Mouse (Mus musculus) CH12.LX (cell line): Measurements from ENCODE around the gene Pex1. TPM values are rescaled to one million over a fixed set of nuclear protein-coding genes. Genes with fewer than 3 reads are reported as not detected.

Experiments used
- DNase-seq: peaks from one replicate; pipeline ENCODE4 v3.0.0-alpha.2; 2013; ENCODE audit errors: extremely low read depth
- H3K27ac ChIP-seq: 2 replicates; pipeline ENCODE4 v1.5.1; 2012; ENCODE audit warnings: low read depth, mild to moderate bottlenecking, control low read depth, moderate library complexity; ENCODE audit not compliant: insufficient read depth
- H3K27me3 ChIP-seq: replicated peaks from 2 replicates; pipeline ENCODE3; 2012; ENCODE audit warnings: inconsistent platforms
- H3K36me3 ChIP-seq, 2 experiments: replicated peaks in 1 of 2; 2 replicates each; pipeline versions ENCODE3 to v1.6.1; 2012; ENCODE audit warnings: inconsistent platforms in 1 of 2, low read length in 1 of 2, mild to moderate bottlenecking in 1 of 2, mixed read lengths in 1 of 2, moderate library complexity in 1 of 2; ENCODE audit not compliant: control insufficient read depth in 1 of 2, insufficient read depth in 1 of 2
- H3K4me1 ChIP-seq, 2 experiments: 2 replicates each; pipeline ENCODE4 v1.6.1; 2012; ENCODE audit warnings: inconsistent platforms in 1 of 2, moderate library complexity in 1 of 2; ENCODE audit not compliant: insufficient read depth in 2 of 2, control insufficient read depth in 1 of 2
- H3K4me2 ChIP-seq: 2 replicates; pipeline ENCODE4 v1.6.1; 2012; ENCODE audit warnings: low read depth, mild to moderate bottlenecking, control low read depth; ENCODE audit not compliant: poor library complexity, insufficient read depth, severe bottlenecking
- H3K4me3 ChIP-seq, 3 experiments: fragments of 150-350 bp in 1 of 3; sonication (generic) in 1 of 3; replicated peaks in 1 of 3; 2 replicates each; pipeline versions ENCODE3 to v1.5.1; 2011 to 2012; ENCODE audit warnings: low read depth in 2 of 3, low read length in 2 of 3, mild to moderate bottlenecking in 2 of 3, moderate library complexity in 2 of 3, control low read depth in 1 of 3, improper control_type of control experiment in 1 of 3, inconsistent platforms in 1 of 3, mixed read lengths in 1 of 3; ENCODE audit not compliant: poor library complexity in 1 of 3
- H3K79me2 ChIP-seq: replicated peaks from 2 replicates; pipeline ENCODE4 v1.6.1; 2012; ENCODE audit warnings: mild to moderate bottlenecking, moderate library complexity; ENCODE audit not compliant: control insufficient read depth, poor library complexity, insufficient read depth, severe bottlenecking; ENCODE audit errors: extremely low read depth
- H3K9ac ChIP-seq: 2 replicates; pipeline ENCODE4 v1.6.1; 2012; ENCODE audit warnings: low read depth, mild to moderate bottlenecking, control low read depth, moderate library complexity; ENCODE audit not compliant: insufficient read depth
- H3K9me3 ChIP-seq: replicated peaks from 2 replicates; pipeline ENCODE3; 2012; ENCODE audit warnings: low read length, inconsistent platforms, mixed read lengths
- BHLHE40 ChIP-seq: IDR thresholded peaks from 2 replicates; pipeline ENCODE4 v1.6.1; 2011; ENCODE audit warnings: mild to moderate bottlenecking, low read depth, low read length, improper control_type of control experiment
- CHD1 ChIP-seq: IDR thresholded peaks from 2 replicates; pipeline ENCODE4 v1.6.1; 2012; ENCODE audit warnings: low read depth, low read length, improper control_type of control experiment, inconsistent platforms
- CHD2 ChIP-seq: IDR thresholded peaks from 2 replicates; pipeline ENCODE4 v1.6.1; 2011; ENCODE audit warnings: low read length, improper control_type of control experiment
- CTCF ChIP-seq, 2 experiments: IDR thresholded peaks in 1 of 2; conservative IDR thresholded peaks in 1 of 2; 2 replicates each; pipeline ENCODE4 v1.5.1; 2011 to 2012; ENCODE audit warnings: low read depth in 2 of 2, low read length in 2 of 2, improper control_type of control experiment in 1 of 2, inconsistent platforms in 1 of 2, mild to moderate bottlenecking in 1 of 2, moderate library complexity in 1 of 2
- E2F4 ChIP-seq: IDR thresholded peaks from 2 replicates; pipeline ENCODE4 v1.6.1; 2011; ENCODE audit warnings: low read depth, low read length, improper control_type of control experiment; ENCODE audit not compliant: insufficient replicate concordance
- ELF1 ChIP-seq: IDR thresholded peaks from 2 replicates; pipeline ENCODE4 v1.6.1; 2014; ENCODE audit warnings: low read depth, mild to moderate bottlenecking, inconsistent platforms, low read length, improper control_type of control experiment
- EP300 ChIP-seq: IDR thresholded peaks from 2 replicates; pipeline ENCODE4 v1.6.1; 2011; ENCODE audit warnings: low read length, improper control_type of control experiment
- ETS1 ChIP-seq: conservative IDR thresholded peaks from 2 replicates; pipeline ENCODE4 v1.6.1; 2012; ENCODE audit warnings: low read depth, mild to moderate bottlenecking, inconsistent platforms, low read length, improper control_type of control experiment, moderate library complexity
- GABPA ChIP-seq: IDR thresholded peaks from 2 replicates; pipeline ENCODE4 v1.6.1; 2012; ENCODE audit warnings: low read depth, low read length, improper control_type of control experiment, inconsistent platforms; ENCODE audit not compliant: insufficient replicate concordance
- HCFC1 ChIP-seq: IDR thresholded peaks from 2 replicates; pipeline ENCODE4 v1.6.1; 2012; ENCODE audit warnings: low read depth, mild to moderate bottlenecking, inconsistent platforms, low read length, improper control_type of control experiment
- IRF4 ChIP-seq: IDR thresholded peaks from 2 replicates; pipeline ENCODE4 v1.6.1; 2014; ENCODE audit warnings: low read depth, mild to moderate bottlenecking, inconsistent platforms, low read length, improper control_type of control experiment
- JUN ChIP-seq: IDR thresholded peaks from 2 replicates; pipeline ENCODE4 v1.6.1; 2011; ENCODE audit warnings: low read depth, mild to moderate bottlenecking, low read length, improper control_type of control experiment, moderate library complexity; ENCODE audit not compliant: insufficient read depth
- JUND ChIP-seq: conservative IDR thresholded peaks from 2 replicates; pipeline ENCODE4 v1.6.1; 2011; ENCODE audit warnings: low read depth, low read length, improper control_type of control experiment
- KAT2A ChIP-seq: IDR thresholded peaks from 2 replicates; pipeline ENCODE4 v1.6.1; 2012; ENCODE audit warnings: low read length, improper control_type of control experiment, inconsistent platforms; ENCODE audit not compliant: insufficient replicate concordance
- MAFK ChIP-seq: IDR thresholded peaks from 2 replicates; pipeline ENCODE4 v1.6.1; 2011; ENCODE audit warnings: low read length, improper control_type of control experiment; ENCODE audit not compliant: insufficient replicate concordance
- MAX ChIP-seq: IDR thresholded peaks from 2 replicates; pipeline ENCODE4 v1.6.1; 2011; ENCODE audit warnings: low read length, improper control_type of control experiment
- MAZ ChIP-seq: IDR thresholded peaks from 2 replicates; pipeline ENCODE4 v1.6.1; 2012; ENCODE audit warnings: low read depth, mild to moderate bottlenecking, inconsistent platforms, low read length, improper control_type of control experiment, moderate library complexity
- MEF2A ChIP-seq: IDR thresholded peaks from 2 replicates; pipeline ENCODE4 v1.6.1; 2014; ENCODE audit warnings: low read depth, mild to moderate bottlenecking, inconsistent platforms, low read length, improper control_type of control experiment, borderline replicate concordance
- MXI1 ChIP-seq: IDR thresholded peaks from 2 replicates; pipeline ENCODE4 v1.6.1; 2011; ENCODE audit warnings: mild to moderate bottlenecking, low read depth, low read length, improper control_type of control experiment
- MYC ChIP-seq: IDR thresholded peaks from 2 replicates; pipeline ENCODE4 v1.6.1; 2011; ENCODE audit warnings: low read depth, mild to moderate bottlenecking, improper control_type of control experiment, low read length
- NELFE ChIP-seq: IDR thresholded peaks from 2 replicates; pipeline ENCODE4 v1.6.1; 2011; ENCODE audit warnings: low read depth, low read length, improper control_type of control experiment
- NRF1 ChIP-seq: IDR thresholded peaks from 2 replicates; pipeline ENCODE4 v1.6.1; 2014; ENCODE audit warnings: low read depth, mild to moderate bottlenecking, inconsistent platforms, low read length, improper control_type of control experiment, moderate library complexity
- PAX5 ChIP-seq: IDR thresholded peaks from 2 replicates; pipeline ENCODE4 v1.6.1; 2012; ENCODE audit warnings: low read length, inconsistent platforms, mixed read lengths
- POLR2A ChIP-seq: IDR thresholded peaks from 2 replicates; pipeline ENCODE4 v1.6.1; 2011; ENCODE audit warnings: low read depth, mild to moderate bottlenecking, improper control_type of control experiment, low read length
- POLR2AphosphoS2 ChIP-seq: IDR thresholded peaks from 2 replicates; pipeline ENCODE4 v1.6.1; 2011; ENCODE audit warnings: low read depth, low read length, improper control_type of control experiment
- RAD21 ChIP-seq: IDR thresholded peaks from 2 replicates; pipeline ENCODE4 v1.6.1; 2011; ENCODE audit warnings: low read depth, mild to moderate bottlenecking, low read length, improper control_type of control experiment, moderate library complexity
- RCOR1 ChIP-seq: conservative IDR thresholded peaks from 2 replicates; pipeline ENCODE4 v1.6.1; 2012; ENCODE audit warnings: low read depth, mild to moderate bottlenecking, inconsistent platforms, low read length, improper control_type of control experiment
- SIN3A ChIP-seq: IDR thresholded peaks from 2 replicates; pipeline ENCODE4 v1.6.1; 2012; ENCODE audit warnings: low read length, improper control_type of control experiment, inconsistent platforms
- SMC3 ChIP-seq: IDR thresholded peaks from 2 replicates; pipeline ENCODE4 v1.6.1; 2011; ENCODE audit warnings: low read depth, low read length, improper control_type of control experiment
- TBP ChIP-seq: conservative IDR thresholded peaks from 2 replicates; pipeline ENCODE4 v1.6.1; 2011; ENCODE audit warnings: low read depth, low read length, improper control_type of control experiment
- TCF12 ChIP-seq: IDR thresholded peaks from 2 replicates; pipeline ENCODE4 v1.6.1; 2014; ENCODE audit warnings: low read depth, mild to moderate bottlenecking, inconsistent platforms, low read length, improper control_type of control experiment
- UBTF ChIP-seq: IDR thresholded peaks from 2 replicates; pipeline ENCODE4 v1.6.1; 2012; ENCODE audit warnings: low read depth, mild to moderate bottlenecking, inconsistent platforms, low read length, improper control_type of control experiment, moderate library complexity
- USF1 ChIP-seq: IDR thresholded peaks from 2 replicates; pipeline ENCODE4 v1.6.1; 2014; ENCODE audit warnings: low read depth, mild to moderate bottlenecking, inconsistent platforms, low read length, improper control_type of control experiment
- USF2 ChIP-seq: conservative IDR thresholded peaks from 2 replicates; pipeline ENCODE4 v1.6.1; 2011; ENCODE audit warnings: low read depth, low read length, improper control_type of control experiment
- ZC3H11A ChIP-seq: IDR thresholded peaks from 2 replicates; pipeline ENCODE4 v1.6.1; 2012; ENCODE audit warnings: low read depth, mild to moderate bottlenecking, inconsistent platforms, low read length, improper control_type of control experiment
- ZKSCAN1 ChIP-seq: IDR thresholded peaks from 2 replicates; pipeline ENCODE4 v1.6.1; 2012; ENCODE audit warnings: low read depth, inconsistent platforms, low read length, improper control_type of control experiment, borderline replicate concordance
- ZMIZ1 ChIP-seq: IDR thresholded peaks from 2 replicates; pipeline ENCODE4 v1.6.1; 2012; ENCODE audit warnings: low read depth, mild to moderate bottlenecking, inconsistent platforms, low read length, improper control_type of control experiment
- ZNF384 ChIP-seq: IDR thresholded peaks from 2 replicates; pipeline ENCODE4 v1.6.1; 2012; ENCODE audit warnings: low read depth, low read length, improper control_type of control experiment, inconsistent platforms
- dilution Hi-C: fragments of 300-500 bp; cut with MboI; formaldehyde crosslinking; loops from 2 replicates; pipeline ENCODE4 v1.14.3; 2020; ENCODE audit warnings: low sequenced_read_pairs; ENCODE audit not compliant: extremely low pct_unique_long_range_greater_than_20kb, extremely low pct_ligation_motif_present
- in situ Hi-C: fragments of 300-500 bp; cut with MboI; formaldehyde crosslinking; loops from 3 replicates; pipeline ENCODE4 v1.14.3; 2019; ENCODE audit warnings: low sequenced_read_pairs, low pct_ligation_motif_present, low pct_unique_long_range_greater_than_20kb, mixed read lengths
- polyA plus RNA-seq: library from polyadenylated mRNA; unstranded; fragments of >175 nt; gene quantifications from 2 replicates; pipeline ENCODE4 v1.2.1, GENCODE M21; 2012; ENCODE audit warnings: low read depth; ENCODE audit not compliant: insufficient read length
- total RNA-seq, 2 experiments: library from RNA; depleted of rRNA; stranded (reverse); fragments of 300-350 nt in 1 of 2; fragments of >200 nt in 1 of 2; gene quantifications; 2 replicates each; pipeline ENCODE4 v1.2.3; 2012 to 2014

Gene Pex1
- total RNA-seq (2012; rRNA removed) (5.8 and 8.4 TPM in 2 replicates), total RNA-seq (2014; rRNA removed) (10.3 and 11.2 TPM in 2 replicates), polyA plus RNA-seq (10.5 and 14.4 TPM in 2 replicates)

DNA sequence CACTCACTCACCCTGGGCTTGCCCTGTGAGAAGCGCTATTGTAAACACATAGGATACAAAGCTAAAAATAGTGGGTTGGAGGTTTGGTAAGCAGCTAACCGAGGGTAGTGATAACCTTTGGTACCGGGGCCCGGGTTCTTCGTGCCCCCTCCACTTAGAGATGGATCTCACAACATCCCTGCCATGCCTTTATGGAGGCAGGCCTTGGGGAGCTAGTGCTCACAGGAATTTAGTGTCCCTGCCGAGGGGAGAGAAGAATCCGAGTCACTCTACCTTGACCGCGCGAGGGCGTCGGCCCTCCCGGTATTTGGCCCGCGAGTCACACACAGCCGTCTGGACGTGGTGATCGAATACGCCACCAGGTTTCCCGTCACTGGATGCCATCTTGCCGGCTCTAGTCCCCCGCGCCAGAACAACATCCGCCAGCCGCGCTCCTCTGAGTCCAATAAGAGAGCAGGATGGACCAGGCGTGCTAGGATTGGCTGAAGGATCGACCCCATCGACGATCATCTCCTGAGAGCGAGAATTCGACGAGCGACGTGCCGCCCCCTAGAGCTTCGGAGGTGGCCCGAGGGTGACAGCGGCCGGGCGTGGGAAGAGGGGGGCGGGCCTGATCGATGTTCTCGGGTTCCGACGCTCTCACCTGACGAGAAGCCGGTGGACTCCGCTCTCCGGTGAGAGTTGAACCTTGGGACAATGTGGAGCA is at the start of gene Pex1:
Pex1 (plus strand) TSS at position 374 of the 706 bp plus-strand sequence.
- Histone ChIP-seq H3K4me3 (peak within 1 kb of the TSS; percentile 96 to 99 (median 97)), H3K27me3 (no peaks in the 10 kb centered on the region), H3K9ac (peak within 1 kb of the TSS; percentile 76), H3K4me2 (peak within 1 kb of the TSS; percentile 79), H3K9me3 (no peaks in the 10 kb centered on the region), H3K27ac (peak within 1 kb of the TSS; percentile 57), H3K79me2 (peaks cover 20% of the 10 kb centered on the region), H3K4me1 (peaks cover 0 to 18% of the 10 kb centered on the region in 2 experiments; a peak in 2 of 4 replicates), H3K36me3 (peaks cover 12 to 36% of the 10 kb centered on the region in 2 experiments)
- TF ChIP-seq TCF12 = peak; percentile 80; the same call in 1 of the 2 replicates
- no peak for TF ChIP-seq MAFK
- peak; percentile 52 for TF ChIP-seq NELFE
- no peak for TF ChIP-seq ZNF384
- peak; percentile 85 for TF ChIP-seq CHD2
- no peak for TF ChIP-seq EP300
- no peak; the same call in 1 of the 2 replicates for TF ChIP-seq RAD21
- TF ChIP-seq USF2 = no peak
- TF ChIP-seq ELF1 = peak; percentile 77
- no peak for TF ChIP-seq UBTF
- TF ChIP-seq KAT2A = peak; percentile 83; the same call in 1 of the 2 replicates
- peak in 1 of 2 experiments; percentile 65; a peak in 2 of 4 replicates for TF ChIP-seq CTCF (conservative IDR thresholded peaks at IDR 0.05 in 1 of 2, IDR thresholded peaks at IDR 0.05 in 1 of 2; ENCODE audit: low read depth in 2 of 2, low read length in 2 of 2)
- peak; percentile 65; the same call in 1 of the 2 replicates for TF ChIP-seq GABPA
- TF ChIP-seq ZC3H11A = no peak
- peak; percentile 94 for TF ChIP-seq MXI1
- peak; percentile 40; the same call in 1 of the 2 replicates for TF ChIP-seq MYC
- no peak for TF ChIP-seq CHD1
- peak; percentile 61 for TF ChIP-seq POLR2A
- TF ChIP-seq TBP = no peak
- peak; percentile 69; the same call in 1 of the 2 replicates for TF ChIP-seq MAZ
- no peak for TF ChIP-seq PAX5
- TF ChIP-seq JUND = no peak
- peak; percentile 85 for TF ChIP-seq MAX
- peak; percentile 48; the same call in 1 of the 2 replicates for TF ChIP-seq NRF1
- peak; percentile 39; the same call in 1 of the 2 replicates for TF ChIP-seq BHLHE40
- TF ChIP-seq SMC3 = no peak
- peak; percentile 76; the same call in 1 of the 2 replicates for TF ChIP-seq MEF2A
- TF ChIP-seq IRF4 = peak; percentile 79
- peak; percentile 49; the same call in 1 of the 2 replicates for TF ChIP-seq POLR2AphosphoS2
- no peak for TF ChIP-seq JUN
- peak; percentile 97 for TF ChIP-seq SIN3A
- peak; percentile 91 for TF ChIP-seq HCFC1
- peak; percentile 46 for TF ChIP-seq ETS1
- 0 out of 2 replicates have a peak, but pooled peaks have one; percentile 59 for TF ChIP-seq ZMIZ1
- no peak for TF ChIP-seq USF1
- peak; percentile 84; the same call in 1 of the 2 replicates for TF ChIP-seq RCOR1
- peak; percentile 64; the same call in 1 of the 2 replicates for TF ChIP-seq E2F4
- TF ChIP-seq ZKSCAN1 = no peak
- dilution Hi-C loops = no loop called here
- DNase-seq = peak; percentile 96
- in situ Hi-C loops = no loop called here
